Mouse (Mus musculus) kidney, embryonic 14.5 days (tissue): ENCODE measurements around the gene Zfp109. TPM values are rescaled to one million over a fixed set of nuclear protein-coding genes. Genes with fewer than 3 reads are reported as not detected.

Experiments
- ATAC-seq: fragments of 200-750 bp; cut with Nextera tagmentation; 2 replicates; pipeline ENCODE4 v1.8.0; 2017; ENCODE audit warnings: moderate number of reproducible peaks, mild to moderate bottlenecking, moderate TSS enrichment, moderate library complexity; ENCODE audit not compliant: low FRiP score, low TSS enrichment
- H3K27ac ChIP-seq: fragments of 300-500 bp; sonication (generic); 2 replicates; pipeline ENCODE4 v1.5.1; 2014; ENCODE audit warnings: low read depth, mild to moderate bottlenecking, low read length, moderate library complexity, mixed read lengths
- H3K27me3 ChIP-seq: fragments of 300-500 bp; sonication (generic); 2 replicates; pipeline ENCODE4 v1.6.1; 2014; ENCODE audit warnings: mild to moderate bottlenecking, low read length; ENCODE audit not compliant: control insufficient read depth, insufficient read depth
- H3K36me3 ChIP-seq: fragments of 300-500 bp; sonication (generic); 2 replicates; pipeline ENCODE4 v1.6.1; 2014; ENCODE audit warnings: low read length, mixed read lengths; ENCODE audit not compliant: control insufficient read depth, insufficient read depth
- H3K4me1 ChIP-seq: fragments of 300-500 bp; sonication (generic); 2 replicates; pipeline ENCODE4 v1.6.1; 2014; ENCODE audit warnings: low read length, mixed read lengths; ENCODE audit not compliant: control insufficient read depth, insufficient read depth
- H3K4me2 ChIP-seq: fragments of 300-500 bp; sonication (generic); replicated peaks from 2 replicates; pipeline ENCODE4 v1.6.1; 2014; ENCODE audit warnings: low read depth, mild to moderate bottlenecking, low read length
- H3K4me3 ChIP-seq: fragments of 300-500 bp; sonication (generic); 2 replicates; pipeline ENCODE4 v1.5.1; 2014; ENCODE audit warnings: mild to moderate bottlenecking, low read length
- H3K9ac ChIP-seq: fragments of 300-500 bp; sonication (generic); 2 replicates; pipeline ENCODE4 v1.6.1; 2014; ENCODE audit warnings: low read depth, mild to moderate bottlenecking, low read length, moderate library complexity
- H3K9me3 ChIP-seq: fragments of 300-500 bp; sonication (generic); 2 replicates; pipeline ENCODE4 v1.6.1; 2016; ENCODE audit warnings: low read length; ENCODE audit not compliant: control insufficient read depth
- WGBS: fragments of 180-500 bp; shearing (Covaris S2); extraction: QIAGEN DNeasy Blood & Tissue Kit; methylation state at CpG from one replicate; pipeline ENCODE4 v1.1.7; 2014; 5-methylcytosine and 5-hydroxymethylcytosine counted together
- polyA plus RNA-seq: library from polyadenylated mRNA; unstranded; fragments of >200 nt; fragmentation: Nextera tagmentation; extraction: Ambion mirVana; gene quantifications from 2 replicates; pipeline ENCODE4 v1.2.1, GENCODE M21; 2014

Gene Zfp109
- polyA plus RNA-seq, 1 experiment from 2014 or later: 5.0 TPM

DNA sequence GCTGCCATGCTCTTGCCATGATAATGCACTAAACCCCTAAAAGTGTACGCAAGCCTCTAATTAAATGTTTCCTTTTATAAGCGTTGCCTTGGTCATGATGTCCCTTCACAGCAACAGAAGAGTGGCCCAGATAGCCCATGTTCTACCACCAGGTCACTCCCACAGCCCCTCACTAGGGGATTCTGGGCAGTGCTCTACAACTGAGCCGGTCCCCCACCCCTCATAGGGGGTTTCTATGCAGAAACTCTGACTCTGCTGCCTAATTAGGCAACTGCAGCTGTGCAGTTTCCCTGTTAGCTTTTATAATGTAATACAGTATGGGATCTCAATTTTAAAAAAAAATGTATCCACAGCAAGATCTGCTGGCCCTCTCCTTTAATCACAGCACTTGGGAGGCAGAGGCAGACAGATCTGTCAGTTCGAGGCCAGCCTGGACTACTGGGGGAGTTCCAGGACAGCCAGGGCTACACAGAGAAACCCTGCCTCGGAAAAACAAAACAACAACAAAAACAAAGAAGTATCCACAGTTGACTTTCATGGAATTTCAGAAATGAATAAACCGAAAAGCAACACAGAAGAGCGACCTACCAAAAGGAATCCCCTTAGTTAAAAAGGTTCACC, 32.4 kb upstream of the Zfp109 start:
- WGBS: 36% methylated on average over 7 of the region's 7 CpGs
- Histone ChIP-seq H3K9ac (peak overlapping the region; percentile 82), H3K27me3 (no peaks in the 10 kb centered on the region), H3K4me2 (peak overlapping the region; percentile 74), H3K4me1 (0 out of 2 replicates have a peak, but pooled peaks cover 3% of the 10 kb centered on the region), H3K27ac (no peak overlapping the region), H3K4me3 (peak overlapping the region; percentile 70), H3K9me3 (no peaks in the 10 kb centered on the region), H3K36me3 (peaks cover 9% of the 10 kb centered on the region)
- peak; percentile 53 for ATAC-seq

DNA sequence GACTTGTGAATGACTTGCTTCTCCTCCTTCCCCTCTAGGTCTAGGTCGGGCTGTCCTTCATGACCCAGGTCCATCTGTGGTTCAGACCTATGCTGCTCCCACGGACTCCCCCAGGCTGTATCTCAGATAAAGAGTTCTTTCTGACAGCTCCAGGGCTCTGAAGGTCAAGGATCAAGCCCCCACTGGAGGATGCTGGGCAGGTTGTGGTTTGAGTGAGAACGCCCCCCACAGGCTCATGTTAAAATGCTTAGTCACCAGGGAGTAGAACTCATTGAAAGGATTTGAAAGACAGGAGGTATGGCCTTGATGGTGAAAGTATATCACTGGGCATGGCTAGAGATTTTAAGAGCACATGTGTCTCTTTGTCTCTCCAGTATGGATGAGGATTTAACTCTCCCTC, 31.9 kb upstream of the Zfp109 start:
- ATAC-seq: peak; percentile 28
- 76% methylated on average over 3 of the region's 3 CpGs for WGBS
- Histone ChIP-seq H3K4me2 (no peak overlapping the region), H3K9ac (no peak overlapping the region), H3K36me3 (peaks cover 4% of the 10 kb centered on the region; the same call in 1 of the 2 replicates), H3K27ac (no peak overlapping the region), H3K4me1 (0 out of 2 replicates have a peak, but pooled peaks cover 3% of the 10 kb centered on the region), H3K27me3 (no peaks in the 10 kb centered on the region), H3K9me3 (no peaks in the 10 kb centered on the region), H3K4me3 (no peak overlapping the region)

DNA sequence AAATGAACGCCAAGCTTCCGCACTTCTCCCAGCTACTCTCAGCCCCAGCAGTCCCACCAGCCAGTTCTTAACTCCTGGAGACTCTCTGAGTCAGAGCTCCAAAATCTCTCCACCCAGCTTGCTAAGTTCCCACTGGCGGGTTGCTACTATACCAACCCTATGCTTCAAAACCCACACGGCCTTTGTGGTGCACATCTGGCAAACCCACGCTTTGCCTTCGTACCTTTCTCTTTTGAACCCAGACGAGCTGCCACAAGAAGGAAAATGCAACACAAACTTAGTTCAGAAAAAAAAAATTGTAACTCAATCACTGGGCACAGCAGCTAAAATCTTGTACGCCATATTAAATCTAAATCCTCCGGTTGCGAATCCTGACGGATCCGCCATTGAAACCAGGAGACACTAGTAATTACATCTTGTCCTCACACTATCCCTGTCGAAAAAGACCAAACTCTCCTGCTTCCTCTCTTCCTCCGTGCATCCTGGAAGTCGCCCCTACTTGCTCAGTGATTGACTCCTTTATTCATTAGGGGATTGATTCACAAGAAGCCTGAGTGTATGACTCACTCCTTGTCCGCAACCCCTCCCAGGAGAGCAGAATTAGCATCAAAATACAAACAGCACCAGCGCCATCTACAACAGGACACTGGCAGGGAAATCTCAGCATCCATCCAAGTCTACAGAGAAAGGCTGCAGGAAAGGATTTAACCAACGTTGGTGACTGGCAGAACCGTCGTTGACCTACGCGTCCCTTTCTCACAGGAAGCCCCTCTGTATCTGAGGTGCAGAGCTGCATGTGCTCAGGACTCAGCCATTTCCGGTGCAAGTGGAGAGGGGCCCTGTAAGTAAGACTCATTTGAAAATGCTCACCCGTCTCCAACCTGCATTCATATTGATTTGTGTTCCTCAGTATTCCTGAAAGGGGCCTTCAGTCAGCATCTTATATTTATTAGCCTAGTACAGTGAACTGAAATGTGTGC, 31.1 kb upstream of the Zfp109 start:
- H3K4me1 ChIP-seq: 0 out of 2 replicates have a peak, but pooled peaks cover 3% of the 10 kb centered on the region
- no peak overlapping the region for H3K4me2 ChIP-seq
- H3K4me3 ChIP-seq: no peak overlapping the region
- H3K9ac ChIP-seq: no peak overlapping the region
- H3K9me3 ChIP-seq: no peaks in the 10 kb centered on the region
- 0 out of 2 replicates have a peak, but pooled peaks cover under 1% of the 10 kb centered on the region for H3K36me3 ChIP-seq
- no peak overlapping the region for H3K27ac ChIP-seq
- no peak for ATAC-seq
- H3K27me3 ChIP-seq: no peaks in the 10 kb centered on the region
- 75% methylated on average over 24 of the region's 24 CpGs for WGBS

DNA sequence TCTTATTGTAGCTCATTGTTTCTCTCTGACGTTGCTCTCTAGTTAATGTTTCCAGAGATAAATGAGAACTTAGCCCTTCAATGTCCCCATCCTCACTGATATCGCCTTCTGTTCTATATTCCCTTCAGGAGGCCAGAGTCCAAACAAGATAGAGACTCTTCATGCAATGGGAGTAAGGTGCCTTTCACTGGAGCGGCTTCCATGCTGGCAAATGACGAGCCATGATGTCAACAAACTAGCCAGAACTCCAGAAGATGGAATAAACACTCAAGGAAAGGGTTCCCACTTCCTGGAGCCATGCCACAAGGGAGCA, 22.6 kb upstream of the Zfp109 start:
- H3K36me3 ChIP-seq: peaks cover 15% of the 10 kb centered on the region; the same call in 1 of the 2 replicates

DNA sequence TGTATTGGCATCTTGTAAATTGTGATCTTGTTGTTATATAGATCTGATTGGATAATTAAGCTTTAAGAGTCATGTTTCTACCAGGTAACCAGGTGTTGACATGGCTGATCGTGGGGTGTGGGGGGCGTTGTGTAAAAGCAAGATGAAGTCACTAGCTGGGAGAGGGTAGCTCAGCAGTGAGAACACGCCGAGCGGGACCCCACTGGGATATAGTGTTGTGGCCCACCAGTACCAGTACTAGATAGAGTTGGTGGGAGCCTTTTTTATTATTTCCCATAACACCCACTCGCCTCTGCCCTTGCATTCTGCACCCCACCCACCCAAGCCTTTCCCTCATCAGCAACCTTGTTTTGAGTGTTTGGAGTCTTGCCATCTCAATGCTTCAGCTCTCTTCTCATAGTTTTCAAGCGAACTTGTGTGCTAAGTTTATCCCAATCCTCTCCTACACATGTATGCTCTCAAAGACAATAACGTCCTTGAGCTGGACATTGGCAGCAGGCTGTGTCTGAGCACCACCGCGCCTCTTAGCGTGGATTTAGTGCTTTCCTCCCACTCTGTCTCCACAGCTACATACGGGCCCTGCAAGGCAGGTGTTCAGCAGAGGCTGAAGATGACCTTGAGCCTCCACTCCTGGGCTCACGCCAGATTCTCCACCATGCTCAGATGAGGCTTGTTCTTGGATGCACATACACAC, 22.1 kb upstream of the Zfp109 start:
- 90% methylated on average over 13 of the region's 13 CpGs for WGBS
- H3K36me3 ChIP-seq: peaks cover 15% of the 10 kb centered on the region; the same call in 1 of the 2 replicates
- H3K27me3 ChIP-seq: no peaks in the 10 kb centered on the region
- no peak overlapping the region for H3K4me2 ChIP-seq
- H3K4me3 ChIP-seq: no peak overlapping the region
- no peak overlapping the region for H3K27ac ChIP-seq
- no peaks in the 10 kb centered on the region; the same call in 1 of the 2 replicates for H3K4me1 ChIP-seq
- H3K9ac ChIP-seq: no peak overlapping the region
- ATAC-seq: no peak
- H3K9me3 ChIP-seq: no peaks in the 10 kb centered on the region

More for the DNA sequence above, 22.6 kb upstream of the Zfp109 start:
- H3K9ac ChIP-seq: no peak overlapping the region
- H3K9me3 ChIP-seq: no peaks in the 10 kb centered on the region
- H3K27me3 ChIP-seq: no peaks in the 10 kb centered on the region
- H3K27ac ChIP-seq: no peak overlapping the region
- ATAC-seq: no peak
- WGBS: 95% methylated on average over 4 of the region's 4 CpGs
- H3K4me1 ChIP-seq: no peaks in the 10 kb centered on the region; the same call in 1 of the 2 replicates
- no peak overlapping the region for H3K4me2 ChIP-seq
- no peak overlapping the region for H3K4me3 ChIP-seq

DNA sequence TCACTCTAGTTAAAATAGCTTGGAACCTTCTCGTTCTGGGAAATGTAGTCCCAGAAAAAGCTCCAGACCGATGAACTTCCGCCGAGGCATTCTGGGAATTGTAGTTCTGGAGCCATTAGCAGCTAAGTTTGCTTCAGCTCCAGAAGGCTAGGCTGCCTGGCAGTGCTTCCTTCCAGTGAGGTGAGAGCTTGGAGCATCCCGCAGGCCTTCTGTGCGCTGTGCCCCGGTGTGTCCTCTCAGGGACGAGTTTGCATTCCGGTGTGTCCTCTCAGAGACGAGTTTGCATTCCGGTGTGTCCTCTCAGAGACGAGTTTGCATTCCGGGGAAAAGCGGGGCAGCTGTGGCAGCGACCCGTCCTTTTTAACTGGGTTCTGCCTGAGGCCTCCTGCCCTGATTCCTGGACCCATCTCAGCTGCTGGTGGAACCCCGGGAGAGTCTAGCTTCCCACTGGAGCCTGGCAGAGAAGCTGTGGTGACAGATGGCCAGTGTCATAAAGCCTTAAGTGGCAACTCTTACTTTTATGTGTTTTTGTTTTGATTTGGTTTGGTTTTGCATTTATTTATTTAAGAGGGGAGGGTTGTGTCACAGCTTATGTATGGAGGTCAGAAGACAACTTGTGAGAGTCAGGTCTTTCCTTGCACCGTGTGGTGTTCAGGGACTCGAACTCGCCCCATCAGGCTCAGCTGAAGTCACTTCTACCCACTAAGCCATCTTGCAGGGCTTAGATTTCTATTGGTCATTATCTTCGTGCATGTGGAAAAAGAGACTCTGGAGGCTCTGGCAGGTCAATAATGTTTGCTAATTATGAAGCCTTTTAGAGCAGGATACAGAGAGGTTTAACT, 17.5 kb upstream of the Zfp109 start, which contains the start of gene Zfp108:
Zfp108 (plus strand) TSS at position 162 of the 842 bp plus-strand sequence.
- H3K36me3 ChIP-seq: no peaks in the 10 kb centered on the region; the same call in 1 of the 2 replicates
- no peaks in the 10 kb centered on the region for H3K27me3 ChIP-seq
- no peaks in the 10 kb centered on the region; the same call in 1 of the 2 replicates for H3K4me1 ChIP-seq
- H3K9ac ChIP-seq: peak within 1 kb of the TSS; percentile 66
- peak; percentile 89 for ATAC-seq
- 20% methylated on average over 21 of the region's 21 CpGs for WGBS
- H3K9me3 ChIP-seq: no peaks in the 10 kb centered on the region
- H3K27ac ChIP-seq: no peak within 1 kb of the TSS
- peak within 1 kb of the TSS; percentile 67 for H3K4me2 ChIP-seq
- peak within 1 kb of the TSS; percentile 55 for H3K4me3 ChIP-seq

DNA sequence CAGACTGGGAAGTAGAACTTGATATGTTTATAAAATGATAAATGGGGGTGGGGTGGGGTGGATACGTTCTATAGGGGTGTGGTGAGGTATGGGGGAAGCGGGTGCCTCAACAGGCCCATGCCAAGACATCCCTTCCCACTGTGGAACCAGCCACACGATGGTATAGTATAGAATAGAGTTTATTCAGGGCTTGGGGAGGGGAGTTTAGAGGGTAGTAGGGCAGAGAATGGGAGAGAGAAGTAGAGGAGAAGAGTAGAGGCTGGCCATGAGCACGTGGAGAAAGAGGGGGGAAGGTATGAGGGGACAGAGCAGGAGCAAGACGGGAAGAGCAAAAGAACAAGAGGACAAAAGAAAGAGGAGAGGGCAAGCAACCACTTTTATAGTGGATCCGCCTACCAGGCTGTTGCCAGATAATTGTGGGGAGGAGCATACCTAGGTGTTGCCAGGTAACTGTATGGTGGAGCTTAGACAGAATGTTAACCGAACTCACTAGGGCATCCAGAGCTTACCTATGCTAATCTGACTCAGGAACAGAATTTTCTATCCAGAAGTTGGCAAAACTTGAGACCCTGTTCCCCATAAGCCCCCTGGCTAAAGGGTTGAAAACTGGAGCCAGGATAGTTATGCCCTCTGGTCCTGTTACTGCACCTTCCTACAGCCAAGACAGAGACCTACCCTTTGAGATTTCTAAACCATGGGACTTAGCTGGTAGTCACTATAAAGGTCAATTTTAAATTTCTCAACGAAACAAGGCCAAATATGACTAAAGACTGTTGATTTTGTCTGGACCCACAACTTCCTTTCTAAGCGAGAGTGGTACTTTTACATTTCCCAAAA, 16.6 kb upstream of the Zfp109 start:
- Histone ChIP-seq H3K4me2 (peak overlapping the region; percentile 67), H3K9ac (no peak overlapping the region), H3K9me3 (no peaks in the 10 kb centered on the region), H3K27ac (no peak overlapping the region), H3K4me1 (no peaks in the 10 kb centered on the region; the same call in 1 of the 2 replicates), H3K4me3 (peak overlapping the region; percentile 55), H3K27me3 (no peaks in the 10 kb centered on the region), H3K36me3 (no peaks in the 10 kb centered on the region)
- WGBS: 67% methylated on average over 9 of the region's 9 CpGs
- ATAC-seq: peak; percentile 62
